Mouse (Mus musculus) forebrain, embryonic 14.5 days (tissue): ENCODE data around the gene Map4k4. TPM values are rescaled to one million over a fixed set of nuclear protein-coding genes. Genes with fewer than 3 reads are reported as not detected.

Experiments
- ATAC-seq: fragments of 200-750 bp; cut with Nextera tagmentation; 2 replicates; pipeline ENCODE4 v1.8.0; 2017; ENCODE audit warnings: mild to moderate bottlenecking, moderate library complexity
- DNase-seq: peaks from one replicate; pipeline ENCODE4 v3.0.0-alpha.2; 2015; ENCODE audit warnings: low spot score
- H3K27ac ChIP-seq: fragments of 300-500 bp; sonication (generic); 2 replicates; pipeline ENCODE4 v1.5.1; 2014; ENCODE audit warnings: low read depth, mild to moderate bottlenecking, control low read depth, low read length, moderate library complexity
- H3K27me3 ChIP-seq: fragments of 300-500 bp; sonication (generic); replicated peaks from 2 replicates; pipeline ENCODE4 v1.6.1; 2014; ENCODE audit warnings: low read length, control low read depth, mixed read lengths; ENCODE audit not compliant: control insufficient read depth, insufficient read depth
- H3K36me3 ChIP-seq: fragments of 300-500 bp; sonication (generic); 2 replicates; pipeline ENCODE4 v1.6.1; 2014; ENCODE audit warnings: low read length, control low read depth; ENCODE audit not compliant: control insufficient read depth, insufficient read depth
- H3K4me1 ChIP-seq: fragments of 300-500 bp; sonication (generic); 2 replicates; pipeline ENCODE4 v1.6.1; 2014; ENCODE audit warnings: antibody characterized with exemption, low read length, control low read depth; ENCODE audit not compliant: control insufficient read depth, insufficient read depth
- H3K4me2 ChIP-seq: fragments of 300-500 bp; sonication (generic); 2 replicates; pipeline ENCODE4 v1.6.1; 2014; ENCODE audit warnings: mild to moderate bottlenecking, control low read depth, low read length
- H3K4me3 ChIP-seq: fragments of 300-500 bp; sonication (generic); 2 replicates; pipeline ENCODE4 v1.5.1; 2014; ENCODE audit warnings: low read depth, low read length, control low read depth
- H3K9ac ChIP-seq: fragments of 300-500 bp; sonication (generic); 2 replicates; pipeline ENCODE4 v1.6.1; 2014; ENCODE audit warnings: mild to moderate bottlenecking, low read length, control low read depth, moderate library complexity
- H3K9me3 ChIP-seq: fragments of 300-500 bp; sonication (generic); replicated peaks from 2 replicates; pipeline ENCODE4 v1.6.1; 2016; ENCODE audit warnings: low read length, control low read depth, mixed read lengths; ENCODE audit not compliant: control insufficient read depth
- WGBS: fragments of 180-500 bp; shearing (Covaris S2); extraction: QIAGEN DNeasy Blood & Tissue Kit; methylation state at CpG from one replicate; pipeline ENCODE4 v1.1.7; 2014; 5-methylcytosine and 5-hydroxymethylcytosine counted together
- polyA plus RNA-seq: library from polyadenylated mRNA; unstranded; fragments of >200 nt; fragmentation: Nextera tagmentation; extraction: Ambion mirVana; gene quantifications from 2 replicates; pipeline ENCODE4 v1.2.1, GENCODE M21; 2014

Map4k4 gene
- polyA plus RNA-seq, 1 experiment from 2014 or later, result 29.2 TPM

GRCm38 (mm10) chr1:40000899-40001298 is 100.2 kb downstream of the Map4k4 start:
- ATAC-seq (peak; percentile 27; the same call in 1 of the 2 replicates), DNase-seq (no peak)
- Histone ChIP-seq H3K4me2 (no peak overlapping the region), H3K36me3 (peaks cover 98% of the 10 kb centered on the region), H3K4me1 (no peaks in the 10 kb centered on the region), H3K9me3 (no peaks in the 10 kb centered on the region), H3K4me3 (no peak overlapping the region), H3K27ac (no peak overlapping the region), H3K9ac (no peak overlapping the region), H3K27me3 (no peaks in the 10 kb centered on the region)
- WGBS, result 72% methylated on average over 5 of the region's 5 CpGs

- no peaks in the 10 kb centered on the region for H3K27me3 ChIP-seq
- ATAC-seq, result no peak
- H3K4me1 ChIP-seq, result no peaks in the 10 kb centered on the region
- WGBS, result 83% methylated on average over 4 of the region's 4 CpGs
- H3K9ac ChIP-seq, result no peak overlapping the region
- peaks cover 98% of the 10 kb centered on the region for H3K36me3 ChIP-seq
- H3K27ac ChIP-seq, result no peak overlapping the region
- no peak for DNase-seq
- H3K9me3 ChIP-seq, result no peaks in the 10 kb centered on the region
- H3K4me2 ChIP-seq, result no peak overlapping the region
- no peak overlapping the region for H3K4me3 ChIP-seq
Observed at GRCm38 (mm10) chr1:40002129-40002727, 101.5 kb downstream of the Map4k4 start.

GRCm38 (mm10) chr1:40006043-40006651 is 105.4 kb downstream of the Map4k4 start:
- Histone ChIP-seq H3K4me3 (no peak overlapping the region), H3K27ac (0 out of 2 replicates have a peak overlapping the region, but pooled peaks have one; percentile 27)
- 0 out of 2 replicates have a peak, but pooled peaks have one; percentile 14 for ATAC-seq

GRCm38 (mm10) chr1:40007962-40008471 is 107.3 kb downstream of the Map4k4 start:
- Histone ChIP-seq H3K27ac (no peak overlapping the region), H3K4me1 (no peaks in the 10 kb centered on the region), H3K27me3 (no peaks in the 10 kb centered on the region), H3K36me3 (peaks cover 97% of the 10 kb centered on the region), H3K9me3 (no peaks in the 10 kb centered on the region), H3K4me3 (no peak overlapping the region), H3K4me2 (no peak overlapping the region), H3K9ac (no peak overlapping the region)
- ATAC-seq (no peak), DNase-seq (no peak)
- WGBS, result 84% methylated on average over 17 of the region's 17 CpGs

More at GRCm38 (mm10) chr1:40006043-40006651, 105.4 kb downstream of the Map4k4 start:
- Histone ChIP-seq H3K27me3 (no peaks in the 10 kb centered on the region), H3K9ac (no peak overlapping the region), H3K4me2 (no peak overlapping the region), H3K4me1 (no peaks in the 10 kb centered on the region), H3K36me3 (peaks cover 97% of the 10 kb centered on the region), H3K9me3 (no peaks in the 10 kb centered on the region)
- 93% methylated on average over 4 of the region's 4 CpGs for WGBS
- no peak for DNase-seq

GRCm38 (mm10) chr1:40012696-40013095 is 112.0 kb downstream of the Map4k4 start:
- peaks cover 99% of the 10 kb centered on the region for H3K36me3 ChIP-seq
- H3K27me3 ChIP-seq, result no peaks in the 10 kb centered on the region
- no peak overlapping the region for H3K27ac ChIP-seq
- no peak overlapping the region for H3K9ac ChIP-seq
- no peak overlapping the region for H3K4me3 ChIP-seq
- WGBS, result 92% methylated on average over 8 of the region's 8 CpGs
- DNase-seq (no peak), ATAC-seq (no peak)
- no peak overlapping the region for H3K4me2 ChIP-seq
- H3K4me1 ChIP-seq, result no peaks in the 10 kb centered on the region
- H3K9me3 ChIP-seq, result no peaks in the 10 kb centered on the region

GRCm38 (mm10) chr1:40015066-40015678 is 114.5 kb downstream of the Map4k4 start:
- ATAC-seq, result no peak
- no peak overlapping the region for H3K27ac ChIP-seq
- no peak overlapping the region for H3K4me3 ChIP-seq
- H3K4me1 ChIP-seq, result no peaks in the 10 kb centered on the region
- DNase-seq, result no peak
- H3K4me2 ChIP-seq, result no peak overlapping the region
- H3K36me3 ChIP-seq, result peaks cover 97% of the 10 kb centered on the region
- H3K9ac ChIP-seq, result no peak overlapping the region
- WGBS, result 91% methylated on average over 7 of the region's 7 CpGs
- no peaks in the 10 kb centered on the region for H3K9me3 ChIP-seq
- H3K27me3 ChIP-seq, result no peaks in the 10 kb centered on the region

GRCm38 (mm10) chr1:40021617-40022016 is 120.9 kb downstream of the Map4k4 start:
- Histone ChIP-seq H3K4me2 (no peak overlapping the region), H3K27ac (no peak overlapping the region), H3K4me1 (no peaks in the 10 kb centered on the region), H3K4me3 (no peak overlapping the region), H3K27me3 (no peaks in the 10 kb centered on the region), H3K9me3 (no peaks in the 10 kb centered on the region), H3K9ac (no peak overlapping the region), H3K36me3 (peaks cover 93% of the 10 kb centered on the region)
- 98% methylated on average over 4 of the region's 4 CpGs for WGBS
- no peak for ATAC-seq
- DNase-seq, result no peak

GRCm38 (mm10) chr1:40022472-40023135 is 121.9 kb downstream of the Map4k4 start:
- H3K4me1 ChIP-seq, result no peaks in the 10 kb centered on the region
- H3K9ac ChIP-seq, result no peak overlapping the region
- H3K9me3 ChIP-seq, result no peaks in the 10 kb centered on the region
- no peaks in the 10 kb centered on the region for H3K27me3 ChIP-seq
- DNase-seq (no peak), ATAC-seq (no peak)
- peaks cover 93% of the 10 kb centered on the region for H3K36me3 ChIP-seq
- no peak overlapping the region for H3K27ac ChIP-seq
- no peak overlapping the region for H3K4me2 ChIP-seq
- 93% methylated on average over 9 of the region's 9 CpGs for WGBS
- no peak overlapping the region for H3K4me3 ChIP-seq
